In the genomic region with DNA sequence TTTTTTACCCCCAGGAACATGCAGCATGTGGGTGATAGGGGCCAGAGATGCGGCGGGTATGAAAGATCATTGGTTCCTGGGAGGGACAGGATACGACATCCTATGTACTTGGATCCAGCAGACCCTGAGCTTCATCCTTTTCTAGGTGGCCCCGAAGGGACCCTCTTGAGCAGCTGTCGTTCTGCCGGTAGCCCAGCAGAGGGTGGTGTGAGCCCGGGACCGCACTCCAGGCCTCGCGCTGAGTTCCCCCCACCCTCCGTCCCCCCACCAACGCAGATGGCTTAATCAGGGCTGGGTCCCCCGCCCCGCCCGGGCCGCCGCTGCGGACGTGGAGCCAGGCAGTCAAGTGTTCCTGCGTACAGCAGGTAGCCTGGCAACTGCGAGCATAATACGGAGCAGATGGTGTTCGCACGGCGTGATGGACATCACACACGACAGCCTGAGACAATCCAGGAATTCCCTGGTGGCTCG, we compare ENCODE assay signal across 8 mouse cellular contexts. TPM values are rescaled to one million over a fixed set of nuclear protein-coding genes. Genes with fewer than 3 reads are reported as not detected.
A peak's percentile ranks its signal among the peaks of the same experiment; 100 is the strongest.
DNase-seq lines count a peak whose midpoint lies in the region; ATAC-seq and TF ChIP-seq lines count a peak whose summit lies in the region.

No protein-coding gene starts in this region.

- H3K27me3 ChIP-seq in ES-Bruce4 (ENCODE audit: control insufficient read depth, insufficient read depth, low read length, poor library complexity, severe bottlenecking): no peaks in the 10 kb centered on the region; the same call in 1 of the 2 replicates
- no peaks in the 10 kb centered on the region for H3K27me3 ChIP-seq in forebrain, embryonic 14.5 days (replicated peaks; ENCODE audit: control insufficient read depth, insufficient read depth, low read length)
- H3K27me3 ChIP-seq in liver, embryonic 16.5 days (ENCODE audit: control insufficient read depth, insufficient read depth, low read depth, low read length): no peaks in the 10 kb centered on the region; the same call in none of the 2 replicates
- no peaks in the 10 kb centered on the region for H3K27me3 ChIP-seq in neural tube, embryonic 14.5 days (ENCODE audit: control insufficient read depth, insufficient read depth, low read length)

- no peaks in the 10 kb centered on the region for H3K4me1 ChIP-seq in ES-Bruce4 (ENCODE audit: control insufficient read depth, insufficient read depth, low read length)
- peaks cover 21% of the 10 kb centered on the region for H3K4me1 ChIP-seq in forebrain, embryonic 14.5 days (ENCODE audit: control insufficient read depth, insufficient read depth, low read length)
- peaks cover 12% of the 10 kb centered on the region for H3K4me1 ChIP-seq in liver, embryonic 16.5 days (ENCODE audit: control insufficient read depth, low read depth, low read length)
- peaks cover 27% of the 10 kb centered on the region for H3K4me1 ChIP-seq in neural tube, embryonic 14.5 days (ENCODE audit: control insufficient read depth, insufficient read depth, low read length)

- no peak overlapping the region for H3K9ac ChIP-seq in ES-Bruce4 (ENCODE audit: low read depth, poor library complexity, severe bottlenecking)
- peak overlapping the region; percentile 58 for H3K9ac ChIP-seq in forebrain, embryonic 14.5 days (ENCODE audit: low read length)
- peak overlapping the region; percentile 8; the same call in 1 of the 2 replicates for H3K9ac ChIP-seq in liver, embryonic 16.5 days (ENCODE audit: low read depth, low read length)
- peak overlapping the region; percentile 50 for H3K9ac ChIP-seq in neural tube, embryonic 14.5 days (replicated peaks; ENCODE audit: low read depth, low read length)

- TF ChIP-seq EP300 in ES-Bruce4 (IDR thresholded peaks at IDR 0.05; ENCODE audit: insufficient read depth, low read depth, low read length): no peak; the same call in 1 of the 2 replicates

- no peak overlapping the region for H3K27ac ChIP-seq in ES-Bruce4 (ENCODE audit: insufficient read depth, low read length)
- H3K27ac ChIP-seq in forebrain, embryonic 14.5 days (ENCODE audit: low read depth, low read length): peak overlapping the region; percentile 91
- H3K27ac ChIP-seq in liver, embryonic 16.5 days (ENCODE audit: low read length): no peak overlapping the region
- H3K27ac ChIP-seq in neural tube, embryonic 14.5 days (ENCODE audit: low read depth, low read length): peak overlapping the region; percentile 85

- intact Hi-C loops in heart, postnatal 14 days (cut with DNase I): loop anchor here (2.0 to 5.0 kb wide), 6 partner anchors 36 to 541 kb away; partner anchors contain the start of gene Maml3

- no peaks in the 10 kb centered on the region for H3K36me3 ChIP-seq in ES-Bruce4 (ENCODE audit: control insufficient read depth, insufficient read depth, low read length, poor library complexity, severe bottlenecking)
- no peaks in the 10 kb centered on the region for H3K36me3 ChIP-seq in forebrain, embryonic 14.5 days (ENCODE audit: control insufficient read depth, insufficient read depth, low read length)
- H3K36me3 ChIP-seq in liver, embryonic 16.5 days (ENCODE audit: control insufficient read depth, insufficient read depth): no peaks in the 10 kb centered on the region
- H3K36me3 ChIP-seq in neural tube, embryonic 14.5 days (ENCODE audit: control insufficient read depth, insufficient read depth, low read length): no peaks in the 10 kb centered on the region

- DNase-seq in forebrain, embryonic 14.5 days (ENCODE audit: low spot score): peak; percentile 95
- peak; percentile 84 to 86 for DNase-seq in heart, postnatal 14 days
- DNase-seq in large intestine, adult 2 months (ENCODE audit: low read depth, low spot score): peak; percentile 25
- DNase-seq in testis, postnatal 10 days (ENCODE audit: low spot score): peak; percentile 76

- under 1% methylated on average over 27 of the region's 27 CpGs for WGBS in forebrain, embryonic 14.5 days
- 1% methylated on average over 27 of the region's 27 CpGs for WGBS in large intestine, adult 2 months
- WGBS in liver, embryonic 16.5 days (ENCODE audit: insufficient replicate concordance): under 1% methylated on average over 27 of the region's 27 CpGs
- WGBS in neural tube, embryonic 14.5 days: under 1% methylated on average over 27 of the region's 27 CpGs

- H3K4me2 ChIP-seq in forebrain, embryonic 14.5 days (ENCODE audit: low read length): peak overlapping the region; percentile 60
- peak overlapping the region; percentile 75 for H3K4me2 ChIP-seq in liver, embryonic 16.5 days (ENCODE audit: low read depth, low read length)
- H3K4me2 ChIP-seq in neural tube, embryonic 14.5 days (ENCODE audit: low read depth, low read length): peak overlapping the region; percentile 47

- no peak for TF ChIP-seq POLR2A in ES-Bruce4 (IDR thresholded peaks at IDR 0.05; ENCODE audit: insufficient read depth, low read length)

- peak; percentile 67 for TF ChIP-seq CTCF in ES-Bruce4 (IDR thresholded peaks at IDR 0.05; ENCODE audit: low read depth, low read length)

- peak; percentile 95 for ATAC-seq in cerebellum, adult (ENCODE audit: insufficient number of reproducible peaks, low FRiP score, low TSS enrichment)
- peak; percentile 96 for ATAC-seq in forebrain, embryonic 14.5 days
- peak; percentile 76 for ATAC-seq in liver, embryonic 16.5 days (ENCODE audit: low read depth)
- peak; percentile 95 for ATAC-seq in neural tube, embryonic 14.5 days (ENCODE audit: low read depth)

- no peaks in the 10 kb centered on the region for H3K9me3 ChIP-seq in ES-Bruce4 (replicated peaks; ENCODE audit: control insufficient read depth, insufficient read depth, low read length, poor library complexity, severe bottlenecking)
- H3K9me3 ChIP-seq in forebrain, embryonic 14.5 days (replicated peaks; ENCODE audit: control insufficient read depth, low read length): no peaks in the 10 kb centered on the region
- no peaks in the 10 kb centered on the region for H3K9me3 ChIP-seq in liver, embryonic 16.5 days (replicated peaks; ENCODE audit: control insufficient read depth, low read length)
- no peaks in the 10 kb centered on the region for H3K9me3 ChIP-seq in neural tube, embryonic 14.5 days (ENCODE audit: control insufficient read depth, low read length)

- peak overlapping the region; percentile 30 for H3K4me3 ChIP-seq in ES-Bruce4 (ENCODE audit: low read depth, low read length)
- H3K4me3 ChIP-seq in forebrain, embryonic 14.5 days (ENCODE audit: low read depth, low read length): peak overlapping the region; percentile 27
- H3K4me3 ChIP-seq in liver, embryonic 16.5 days (ENCODE audit: low read depth, low read length): peak overlapping the region; percentile 52
- H3K4me3 ChIP-seq in neural tube, embryonic 14.5 days (ENCODE audit: low read depth, low read length): peak overlapping the region; percentile 26

RNA-seq across cellular contexts. Expression of gene Mgst2, which starts 41.2 kb away (rescaled TPM):
- 0.61 and 1.3 TPM in 2 replicates for polyA plus RNA-seq in ES-Bruce4 (2011; ENCODE audit: insufficient read depth, insufficient read length, low read depth, missing spikeins)
- 0.40 TPM in 1 of 2 replicates, not detected in the other for polyA plus RNA-seq in forebrain, embryonic 14.5 days (2014; fragmentation: Nextera tagmentation; extraction: Ambion mirVana)
- total RNA-seq in heart, postnatal 14 days (2021): 1 to 10 TPM; 2.1 to 2.9 TPM
- 35.7 and 47.6 TPM in 2 replicates for polyA plus RNA-seq in large intestine, adult 2 months (2012; rRNA removed)
- 27.6 and 28.4 TPM in 2 replicates for polyA plus RNA-seq in liver, embryonic 16.5 days (2015; fragmentation: Nextera tagmentation; extraction: Ambion mirVana)
- polyA plus RNA-seq in neural tube, embryonic 14.5 days (2014; fragmentation: Nextera tagmentation; extraction: Ambion mirVana): 0.27 and 0.48 TPM in 2 replicates

Comparison
In these comparisons a context has a peak if more than half of its experiments do, and no peak if none do; other contexts are left out.
1. H3K27ac ChIP-seq: peak in forebrain, embryonic 14.5 days (single experiment) and neural tube, embryonic 14.5 days (single experiment); none in ES-Bruce4 (single experiment) and liver, embryonic 16.5 days (single experiment).
2. DNase-seq: peak in every context shown above with its lines; median percentile 95 in forebrain, embryonic 14.5 days; 85 in heart, postnatal 14 days; 76 in testis, postnatal 10 days; 25 in large intestine, adult 2 months.
3. RNA of gene Mgst2, which starts 41.2 kb away (polyA plus RNA-seq): 35.7 to 47.6 TPM in large intestine, adult 2 months and 27.6 to 28.4 TPM in liver, embryonic 16.5 days; 0.61 to 1.3 TPM in ES-Bruce4, 0.27 to 0.48 TPM in neural tube, embryonic 14.5 days and 0.40 TPM in forebrain, embryonic 14.5 days; every median in the first group is over 10 times any median in the second.
4. Peak in every context shown above with its lines, with median percentiles within 50 percentile points of each other: H3K4me3 ChIP-seq, ATAC-seq and H3K4me2 ChIP-seq.